Mouse (Mus musculus) C3H10T1/2 (cell line): Measurements from ENCODE around the gene Krtap4-6. TPM values are rescaled to one million over a fixed set of nuclear protein-coding genes. Genes with fewer than 3 reads are reported as not detected.

ENCODE experiments used
- polyA plus RNA-seq, 2 experiments: library from polyadenylated mRNA; unstranded; fragments of >200 nt; fragmentation: generic; extraction: Trizol; gene quantifications; one replicate each; pipeline ENCODE4 v1.2.1; 2012; ENCODE audit warnings: missing spikeins in 2 of 2

Gene Krtap4-6
- not detected for polyA plus RNA-seq

GRCm38 (mm10) chr11:99665860-99666259, at the start of gene Krtap4-6:
Gene Krtap4-6, minus strand, starts transcription at chr11:99665960.

GRCm38 (mm10) chr11:99690463-99690862, 24.7 kb upstream of the Krtap4-6 start, which contains the start of gene Gm14190:
Gene Gm14190, minus strand, starts transcription at chr11:99690740.

GRCm38 (mm10) chr11:99658467-99659010, 7.2 kb downstream of the Krtap4-6 start, which contains the start of gene Gm11563:
Gene Gm11563, minus strand, starts transcription at chr11:99658960.

GRCm38 (mm10) chr11:99650136-99650535, 15.6 kb downstream of the Krtap4-6 start, which contains the start of gene Gm11555:
Gene Gm11555, minus strand, starts transcription at chr11:99650236.

GRCm38 (mm10) chr11:99643635-99644139, 22.1 kb downstream of the Krtap4-6 start, which contains the start of gene Krtap4-7:
Gene Krtap4-7, minus strand, starts transcription at chr11:99644089.

GRCm38 (mm10) chr11:99634653-99635134, 31.1 kb downstream of the Krtap4-6 start, which contains the start of gene Krtap4-2:
Gene Krtap4-2, minus strand, starts transcription at chr11:99635084.

GRCm38 (mm10) chr11:99628138-99628537, 37.6 kb downstream of the Krtap4-6 start, which contains the start of gene Krtap4-1:
Gene Krtap4-1, minus strand, starts transcription at chr11:99628238.

GRCm38 (mm10) chr11:99620335-99620734, 45.4 kb downstream of the Krtap4-6 start, which contains the start of gene Gm11562:
Gene Gm11562, minus strand, starts transcription at chr11:99620435.

Other genes starting within 250 kb of the Krtap4-6 start
- not detected for gene Krt12, start 243.7 kb downstream of the Krtap4-6 start, polyA plus RNA-seq
- not detected for gene Krt20, start 227.8 kb downstream of the Krtap4-6 start, polyA plus RNA-seq
- gene Krt23, start 172.8 kb downstream of the Krtap4-6 start, polyA plus RNA-seq, result not detected
- gene Krt39, start 144.6 kb downstream of the Krtap4-6 start, polyA plus RNA-seq, result not detected
- not detected for gene Krt40, start 122.8 kb downstream of the Krtap4-6 start, polyA plus RNA-seq
- gene Krtap3-3, start 115.1 kb downstream of the Krtap4-6 start, polyA plus RNA-seq, result not detected
- gene Krtap3-2, start 109.1 kb downstream of the Krtap4-6 start, polyA plus RNA-seq, result not detected
- gene Gm11939, start 106.5 kb downstream of the Krtap4-6 start, polyA plus RNA-seq, result not detected
- not detected for gene Krtap3-1, start 99.3 kb downstream of the Krtap4-6 start, polyA plus RNA-seq
- gene Krtap1-5, start 84.9 kb downstream of the Krtap4-6 start, polyA plus RNA-seq, result under 1 TPM in 1 of 2 experiments, not detected in 1; 0.06 TPM
- gene Krtap1-4, start 82.3 kb downstream of the Krtap4-6 start, polyA plus RNA-seq, result not detected
- gene Krtap1-3, start 74.6 kb downstream of the Krtap4-6 start, polyA plus RNA-seq, result not detected
- not detected for gene Krtap9-3, start 67.9 kb downstream of the Krtap4-6 start, polyA plus RNA-seq
- gene Gm11938, start 62.7 kb downstream of the Krtap4-6 start, polyA plus RNA-seq, result not detected
- gene Gm11937, start 55.8 kb downstream of the Krtap4-6 start, polyA plus RNA-seq, result not detected
- gene Krtap2-4, start 51.1 kb downstream of the Krtap4-6 start, polyA plus RNA-seq, result not detected
- not detected for gene Gm11562, start 45.5 kb downstream of the Krtap4-6 start, polyA plus RNA-seq
- not detected for gene Krtap4-1, start 37.7 kb downstream of the Krtap4-6 start, polyA plus RNA-seq
- gene Krtap4-2, start 30.9 kb downstream of the Krtap4-6 start, polyA plus RNA-seq, result not detected
- gene Krtap4-7, start 21.9 kb downstream of the Krtap4-6 start, polyA plus RNA-seq, result not detected
- not detected for gene Gm11555, start 15.7 kb downstream of the Krtap4-6 start, polyA plus RNA-seq
- gene Gm11563, start 7.0 kb downstream of the Krtap4-6 start, polyA plus RNA-seq, result not detected
- not detected for gene Gm14190, start 24.8 kb upstream of the Krtap4-6 start, polyA plus RNA-seq
- gene Gm14180, start 68.3 kb upstream of the Krtap4-6 start, polyA plus RNA-seq, result not detected
- not detected for gene Gm11595, start 107.0 kb upstream of the Krtap4-6 start, polyA plus RNA-seq
- not detected for gene Krtap4-8, start 114.7 kb upstream of the Krtap4-6 start, polyA plus RNA-seq
- gene Krtap4-9, start 119.2 kb upstream of the Krtap4-6 start, polyA plus RNA-seq, result not detected
- not detected for gene Gm11596, start 127.5 kb upstream of the Krtap4-6 start, polyA plus RNA-seq
- gene Gm11569, start 133.0 kb upstream of the Krtap4-6 start, polyA plus RNA-seq, result not detected
- not detected for gene Gm11554, start 138.5 kb upstream of the Krtap4-6 start, polyA plus RNA-seq
- gene Krtap4-13, start 143.9 kb upstream of the Krtap4-6 start, polyA plus RNA-seq, result not detected
- gene Gm11564, start 149.7 kb upstream of the Krtap4-6 start, polyA plus RNA-seq, result not detected
- not detected for gene 2300003K06Rik, start 172.1 kb upstream of the Krtap4-6 start, polyA plus RNA-seq
- not detected for gene Krtap4-16, start 185.6 kb upstream of the Krtap4-6 start, polyA plus RNA-seq
- not detected for gene Gm11568, start 192.0 kb upstream of the Krtap4-6 start, polyA plus RNA-seq
- gene Gm11559, start 198.5 kb upstream of the Krtap4-6 start, polyA plus RNA-seq, result not detected
- not detected for gene Krtap9-1, start 207.4 kb upstream of the Krtap4-6 start, polyA plus RNA-seq
- gene Gm11567, start 213.2 kb upstream of the Krtap4-6 start, polyA plus RNA-seq, result not detected
- gene Krtap31-1, start 242.0 kb upstream of the Krtap4-6 start, polyA plus RNA-seq, result not detected
- gene Gm11565, start 248.8 kb upstream of the Krtap4-6 start, polyA plus RNA-seq, result not detected